Mouse (Mus musculus): Measurements from ENCODE around the gene Ccdc87.

Gene Ccdc87

GRCm38 (mm10) chr19:4817182-4817835 is 21.9 kb upstream of the Ccdc87 start:
- POLR2A ChIA-PET = interaction anchor here in 3 of 4 experiments (0.8 to 1.3 kb wide), 3 partner anchors 11 to 666 kb away, joined by 3 read pairs; no protein-coding TSS in a partner anchor
- CTCF ChIA-PET = interaction anchor here in 1 of 4 experiments (0.6 to 0.7 kb wide), 2 partner anchors 11 to 65 kb away, joined by 3 to 6 read pairs; no protein-coding TSS in a partner anchor

- POLR2A ChIA-PET = interaction anchor here in 3 of 4 experiments (0.6 to 4.0 kb wide), 10 partner anchors 8 to 604 kb away, joined by 3 to 32 read pairs (median 3); partner anchors contain the start of genes Gm21992 (in 2 of the 3), Rbm14 (in 2 of the 3), AI837181 (in 1 of the 3) and Drap1 (in 1 of the 3)
Measured at GRCm38 (mm10) chr19:4820678-4821303, 18.4 kb upstream of the Ccdc87 start.

GRCm38 (mm10) chr19:4828444-4829114 is 10.6 kb upstream of the Ccdc87 start:
- POLR2A ChIA-PET = interaction anchor here (0.7 to 3.2 kb wide), 31 partner anchors 8 to 103 kb away, joined by 3 to 36 read pairs (median 4); partner anchors contain the start of genes Ccdc87 (in 3 of the 4), Ccs (in 3 of the 4), Gm21992 (in 3 of the 4) and Rbm14 (in 3 of the 4)
- CTCF ChIA-PET = interaction anchor here in 3 of 4 experiments (0.6 to 1.7 kb wide), 7 partner anchors 12 to 22 kb away, joined by 3 to 9 read pairs (median 4); partner anchors contain the start of genes Gm21992 (in 1 of the 3) and Rbm14 (in 1 of the 3)

More at GRCm38 (mm10) chr19:4820678-4821303, 18.4 kb upstream of the Ccdc87 start:
- CTCF ChIA-PET = interaction anchor here in 2 of 4 experiments (0.6 to 1.3 kb wide), 3 partner anchors 27 to 131 kb away, joined by 3 to 5 read pairs (median 4); no protein-coding TSS in a partner anchor

GRCm38 (mm10) chr19:4829156-4829555 is 10.0 kb upstream of the Ccdc87 start:
- POLR2A ChIA-PET = interaction anchor here in 3 of 4 experiments (0.7 to 3.2 kb wide), 30 partner anchors 9 to 102 kb away, joined by 3 to 36 read pairs (median 4); partner anchors contain the start of genes Ccdc87 (in 3 of the 3), Ccs (in 3 of the 3), Gm21992 (in 3 of the 3) and Rbm14 (in 3 of the 3)
- CTCF ChIA-PET = interaction anchor here in 3 of 4 experiments (0.9 to 1.7 kb wide), 6 partner anchors 16 to 21 kb away, joined by 3 to 9 read pairs (median 4); partner anchors contain the start of genes Gm21992 (in 1 of the 3) and Rbm14 (in 1 of the 3)

- POLR2A ChIA-PET = interaction anchor here in 3 of 4 experiments (0.6 to 2.1 kb wide), 10 partner anchors 11 to 76 kb away, joined by 3 to 14 read pairs (median 3); partner anchors contain the start of genes Gm21992 (in 1 of the 3) and Rbm14 (in 1 of the 3)
- CTCF ChIA-PET = interaction anchor here in 1 of 4 experiments (1.7 kb wide), 1 partner anchor 21 kb away, joined by 4 read pairs; no protein-coding TSS in a partner anchor
Measured at GRCm38 (mm10) chr19:4833977-4834376, 5.2 kb upstream of the Ccdc87 start.

- POLR2A ChIA-PET = interaction anchor here in 3 of 4 experiments (0.7 to 3.5 kb wide), 20 partner anchors 9 to 126 kb away, joined by 3 to 27 read pairs (median 4); partner anchors contain the start of genes Gm21992 (in 3 of the 3), Rbm14 (in 3 of the 3), Rbm4b (in 2 of the 3) and Ctsf (in 1 of the 3)
- CTCF ChIA-PET = interaction anchor here in 2 of 4 experiments (0.8 to 1.4 kb wide), 2 partner anchors 23 kb away, joined by 3 to 4 read pairs; no protein-coding TSS in a partner anchor
Measured at GRCm38 (mm10) chr19:4836096-4836495, 3.1 kb upstream of the Ccdc87 start.

- POLR2A ChIA-PET = interaction anchor here in 2 of 4 experiments (0.6 to 3.5 kb wide), 8 partner anchors 10 to 130 kb away, joined by 3 to 27 read pairs (median 5); partner anchors contain the start of genes Gm21992 (in 1 of the 2), Rbm14 (in 1 of the 2) and Rbm4b (in 1 of the 2)
- CTCF ChIA-PET = no interaction called here
Measured at GRCm38 (mm10) chr19:4837049-4837448, 2.1 kb upstream of the Ccdc87 start.

GRCm38 (mm10) chr19:4838526-4839140 is 533 bp upstream of the Ccdc87 start:
- ChIA-PET CTCF (interaction anchor here (0.5 to 2.6 kb wide), 16 partner anchors 9 to 215 kb away, joined by 3 to 23 read pairs (median 3); no protein-coding TSS in a partner anchor), POLR2A (interaction anchor here (0.7 to 3.6 kb wide), 58 partner anchors 9 to 586 kb away, joined by 3 to 82 read pairs (median 5); partner anchors contain the start of genes Gm21992 (in 3 of the 4), Rbm14 (in 3 of the 4), Actn3 (in 2 of the 4) and Bbs1 (in 2 of the 4))

GRCm38 (mm10) chr19:4840848-4841247 is 1.7 kb downstream of the Ccdc87 start:
- ChIA-PET CTCF (no interaction called here), POLR2A (interaction anchor here in 2 of 4 experiments (0.8 to 3.6 kb wide), 10 partner anchors 8 to 87 kb away, joined by 3 to 82 read pairs (median 4); partner anchors contain the start of genes Gm21992 (in 2 of the 2), Rbm14 (in 2 of the 2), Dpp3 (in 1 of the 2) and Rbm4 (in 1 of the 2))

- POLR2A ChIA-PET = interaction anchor here in 1 of 4 experiments (9.4 kb wide), 1 partner anchor 31 kb away, joined by 121 read pairs; the partner anchor contains the start of genes Gm21992 and Rbm14
- CTCF ChIA-PET = interaction anchor here in 1 of 4 experiments (0.9 kb wide), 1 partner anchor 29 kb away, joined by 3 read pairs; no protein-coding TSS in a partner anchor
Measured at GRCm38 (mm10) chr19:4842611-4843010, 3.4 kb downstream of the Ccdc87 start.

GRCm38 (mm10) chr19:4845846-4846245 is 6.7 kb downstream of the Ccdc87 start:
- ChIA-PET CTCF (interaction anchor here in 3 of 4 experiments (0.7 to 1.3 kb wide), 3 partner anchors 10 to 256 kb away, joined by 3 to 4 read pairs (median 4); no protein-coding TSS in a partner anchor), POLR2A (interaction anchor here (0.8 to 9.4 kb wide), 9 partner anchors 10 to 116 kb away, joined by 3 to 121 read pairs (median 6); partner anchors contain the start of genes Gm21992 (in 3 of the 4), Rbm14 (in 3 of the 4), Bbs1 (in 1 of the 4) and Mrpl11 (in 1 of the 4))

- CTCF ChIA-PET = interaction anchor here (0.5 to 4.2 kb wide), 45 partner anchors 8 to 641 kb away, joined by 3 to 73 read pairs (median 4); partner anchors contain the start of genes Ccdc87 (in 4 of the 4), Ccs (in 4 of the 4), Gm21992 (in 4 of the 4) and Rbm14 (in 4 of the 4)
- POLR2A ChIA-PET = interaction anchor here (0.5 to 9.8 kb wide), 52 partner anchors 9 to 711 kb away, joined by 3 to 121 read pairs (median 4); partner anchors contain the start of genes Ccdc87 (in 3 of the 4), Ccs (in 3 of the 4), Gm21992 (in 3 of the 4) and Rbm14 (in 3 of the 4)
Measured at GRCm38 (mm10) chr19:4847490-4847889, 8.3 kb downstream of the Ccdc87 start.

GRCm38 (mm10) chr19:4849800-4850199 is 10.6 kb downstream of the Ccdc87 start:
- ChIA-PET POLR2A (interaction anchor here (0.5 to 9.8 kb wide), 54 partner anchors 8 to 234 kb away, joined by 3 to 121 read pairs (median 4); partner anchors contain the start of genes Rbm4 (in 4 of the 4), Gm21992 (in 3 of the 4), Rbm14 (in 3 of the 4) and AC124502.3 (in 2 of the 4)), CTCF (interaction anchor here in 3 of 4 experiments (0.6 to 4.2 kb wide), 12 partner anchors 10 to 431 kb away, joined by 3 to 73 read pairs (median 4); partner anchors contain the start of genes Ccdc87 (in 2 of the 3), Ccs (in 2 of the 3), Gm21992 (in 2 of the 3) and Rbm14 (in 2 of the 3))

- ChIA-PET CTCF (interaction anchor here in 3 of 4 experiments (0.6 to 4.2 kb wide), 11 partner anchors 11 to 431 kb away, joined by 3 to 73 read pairs (median 5); partner anchors contain the start of genes Gm21992 (in 2 of the 3), Rbm14 (in 2 of the 3), Ccdc87 (in 1 of the 3) and Ccs (in 1 of the 3)), POLR2A (interaction anchor here (0.5 to 9.8 kb wide), 41 partner anchors 9 to 272 kb away, joined by 3 to 121 read pairs (median 4); partner anchors contain the start of genes Ccdc87 (in 2 of the 4), Ccs (in 2 of the 4), Gm21992 (in 2 of the 4) and Rbm14 (in 2 of the 4))
Measured at GRCm38 (mm10) chr19:4850281-4850680, 11.1 kb downstream of the Ccdc87 start.

Measured in embryonic stem cell, embryonic (primary cell).